Mouse (Mus musculus) brain, embryonic 14.5 days (tissue): Measurements from ENCODE around the gene Cdc14b. TPM values are rescaled to one million over a fixed set of nuclear protein-coding genes. Genes with fewer than 3 reads are reported as not detected.

ENCODE experiments used
- DNase-seq: peaks from one replicate; pipeline ENCODE4 v3.0.0-alpha.2; 2011; ENCODE audit warnings: low read depth
- CTCF ChIP-seq: fragments of 200-500 bp; IDR thresholded peaks from 2 replicates; pipeline ENCODE4 v1.5.1; 2012; ENCODE audit warnings: inconsistent platforms, mild to moderate bottlenecking, moderate library complexity, borderline replicate concordance; ENCODE audit not compliant: insufficient read depth, insufficient read length; ENCODE audit errors: extremely low read depth
- POLR2A ChIP-seq: fragments of 200-500 bp; IDR thresholded peaks from 2 replicates; pipeline ENCODE4 v1.6.1; 2012; ENCODE audit warnings: mild to moderate bottlenecking, inconsistent platforms, borderline replicate concordance; ENCODE audit not compliant: poor library complexity, insufficient read depth, insufficient read length, severe bottlenecking; ENCODE audit errors: extremely low read depth
- polyA plus RNA-seq: library from polyadenylated mRNA; depleted of rRNA; stranded (reverse); fragments of >200 nt; gene quantifications from 2 replicates; pipeline ENCODE4 v1.2.3, GENCODE M21; 2012

The Cdc14b gene
- polyA plus RNA-seq, 1 experiment, result 6.7 TPM

- DNase-seq, result no peak
- TF ChIP-seq CTCF (peak; percentile 39; the same call in 1 of the 2 replicates), POLR2A (no peak)
Observed at GRCm38 (mm10) chr13:64204726-64205125, 70.4 kb downstream of the Cdc14b start.

DNA sequence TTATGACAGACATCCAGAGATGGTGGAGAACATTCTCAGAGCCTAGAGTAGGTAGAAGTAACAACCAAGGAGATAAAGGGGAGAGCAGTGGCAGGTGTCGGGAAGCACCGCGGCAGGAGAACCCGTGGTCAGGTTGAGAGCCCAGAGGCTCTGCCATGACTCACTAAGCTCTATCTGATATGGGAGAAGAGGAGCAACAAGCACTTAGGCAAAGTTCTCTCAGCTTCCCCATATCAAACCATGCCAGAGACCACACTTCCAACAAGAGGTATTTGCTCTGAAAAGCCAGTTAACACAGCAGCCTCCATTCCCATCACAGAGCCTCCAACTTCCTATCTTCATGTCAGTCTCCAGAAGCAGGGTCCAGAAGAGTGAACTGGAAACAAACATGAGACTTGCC lies 74.2 kb downstream of the Cdc14b start:
- no peak for DNase-seq
- TF ChIP-seq POLR2A, result no peak

GRCm38 (mm10) chr13:64198310-64198709 lies 76.8 kb downstream of the Cdc14b start:
- no peak for TF ChIP-seq POLR2A
- no peak for TF ChIP-seq CTCF
- no peak for DNase-seq

DNA sequence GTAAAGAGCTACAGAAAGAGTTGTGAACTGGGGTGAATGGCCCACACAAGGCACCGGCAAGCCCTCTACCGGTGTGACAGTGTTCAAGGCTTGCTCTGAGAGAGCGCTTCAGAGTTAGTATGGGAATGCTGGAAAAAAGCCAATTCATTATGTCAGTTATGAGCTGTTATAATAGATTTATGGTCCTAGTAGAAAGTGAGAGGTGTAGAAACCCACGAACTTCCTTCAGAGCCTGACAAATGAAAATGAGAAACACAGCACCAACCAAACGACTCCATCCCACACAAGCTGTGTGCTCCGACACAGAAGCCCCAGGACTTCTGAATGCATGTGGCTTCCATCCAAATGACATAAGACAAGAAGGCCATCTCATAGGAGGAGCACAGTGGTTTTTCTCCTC lies 77.2 kb downstream of the Cdc14b start:
- TF ChIP-seq CTCF (no peak), POLR2A (no peak)
- DNase-seq, result no peak

GRCm38 (mm10) chr13:64187065-64187464 lies 88.0 kb downstream of the Cdc14b start:
- DNase-seq, result no peak
- TF ChIP-seq POLR2A, result no peak
- no peak for TF ChIP-seq CTCF

GRCm38 (mm10) chr13:64186516-64186915 lies 88.6 kb downstream of the Cdc14b start:
- no peak for DNase-seq
- TF ChIP-seq CTCF (no peak), POLR2A (no peak)

DNA sequence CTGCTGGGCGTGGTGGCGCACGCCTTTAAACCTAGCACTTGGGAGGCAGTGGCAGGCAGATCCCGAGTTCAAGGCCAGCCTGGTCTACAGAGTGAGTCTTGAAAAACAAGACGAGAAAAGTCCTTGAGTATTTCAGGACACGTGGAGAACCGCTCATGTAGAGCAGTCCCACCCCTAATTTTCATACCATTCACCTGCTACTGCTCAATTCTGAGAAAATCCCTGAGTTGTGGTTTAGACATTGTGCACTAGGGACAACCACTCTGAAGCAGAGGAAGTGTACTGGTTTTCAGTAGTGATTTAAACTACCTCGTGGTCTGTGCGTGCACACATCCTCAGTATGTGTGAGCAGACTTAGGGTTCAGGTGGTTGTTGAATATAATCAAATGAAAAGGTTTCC lies 89.5 kb downstream of the Cdc14b start:
- no peak for DNase-seq
- TF ChIP-seq CTCF (no peak), POLR2A (no peak)

DNA sequence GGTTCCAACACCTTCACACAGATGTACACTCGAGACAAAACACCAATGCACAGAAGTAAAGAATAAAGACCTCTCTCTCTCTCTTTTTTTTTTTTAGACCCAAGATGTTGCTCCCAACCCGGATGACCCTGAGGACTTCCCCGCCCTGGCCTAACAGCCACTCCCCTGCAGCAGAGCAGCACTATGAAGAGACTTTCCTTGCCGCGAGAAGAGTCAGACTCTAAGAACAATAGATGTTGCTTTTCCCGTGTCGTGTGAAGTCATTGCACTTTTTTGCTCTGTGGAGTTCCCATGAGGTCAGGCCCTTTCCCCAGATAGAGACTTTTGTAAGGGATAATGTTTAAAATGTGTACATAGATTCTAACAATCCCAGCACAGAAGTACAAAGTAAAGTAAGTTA lies 89.9 kb downstream of the Cdc14b start:
- no peak for TF ChIP-seq CTCF
- TF ChIP-seq POLR2A, result no peak
- no peak for DNase-seq

- no peak for DNase-seq
- no peak for TF ChIP-seq CTCF
- TF ChIP-seq POLR2A, result no peak
Observed at GRCm38 (mm10) chr13:64184361-64184760, 90.7 kb downstream of the Cdc14b start.

GRCm38 (mm10) chr13:64183583-64183982 lies 91.5 kb downstream of the Cdc14b start:
- no peak for TF ChIP-seq CTCF
- TF ChIP-seq POLR2A, result no peak
- no peak for DNase-seq

DNA sequence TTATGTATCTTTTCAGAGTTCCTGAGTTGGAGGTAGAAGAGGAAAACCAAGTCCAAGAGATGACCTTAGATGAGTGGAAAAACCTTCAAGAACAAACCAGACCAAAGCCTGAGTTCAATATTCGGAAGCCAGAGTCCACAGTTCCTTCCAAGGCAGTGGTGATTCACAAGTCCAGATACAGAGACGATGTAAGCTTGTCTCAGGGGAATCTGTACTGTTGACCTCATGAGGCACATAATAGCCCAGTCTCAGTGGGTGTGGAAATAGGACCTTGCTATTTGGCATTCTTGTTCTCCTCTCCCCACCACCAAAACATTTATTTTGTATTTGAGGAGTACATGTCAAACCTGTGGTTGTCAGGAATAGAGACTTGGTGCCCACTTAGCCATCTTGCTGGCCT lies 93.0 kb downstream of the Cdc14b start:
- no peak for DNase-seq
- TF ChIP-seq POLR2A (no peak), CTCF (no peak)

DNA sequence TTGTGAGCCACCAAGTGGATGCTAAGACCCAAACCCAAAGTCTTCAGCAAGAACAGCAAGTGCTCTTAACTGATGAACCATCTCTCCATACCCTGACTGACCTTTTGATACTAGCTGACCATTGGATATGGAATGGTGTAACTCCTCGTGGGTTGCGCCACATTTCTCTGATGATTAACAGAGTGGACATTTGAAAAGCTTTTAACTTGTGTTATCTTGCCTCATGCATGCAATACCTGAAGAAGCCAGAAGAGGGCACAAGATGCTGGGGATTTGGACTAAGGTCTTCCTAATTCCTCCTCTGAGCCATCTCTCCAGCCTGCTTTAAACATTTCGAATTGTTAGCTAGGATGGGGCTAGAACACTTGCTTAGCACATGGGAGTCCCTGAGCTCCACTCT lies 94.2 kb downstream of the Cdc14b start:
- TF ChIP-seq POLR2A, result no peak
- TF ChIP-seq CTCF, result peak; percentile 50; the same call in 1 of the 2 replicates

DNA sequence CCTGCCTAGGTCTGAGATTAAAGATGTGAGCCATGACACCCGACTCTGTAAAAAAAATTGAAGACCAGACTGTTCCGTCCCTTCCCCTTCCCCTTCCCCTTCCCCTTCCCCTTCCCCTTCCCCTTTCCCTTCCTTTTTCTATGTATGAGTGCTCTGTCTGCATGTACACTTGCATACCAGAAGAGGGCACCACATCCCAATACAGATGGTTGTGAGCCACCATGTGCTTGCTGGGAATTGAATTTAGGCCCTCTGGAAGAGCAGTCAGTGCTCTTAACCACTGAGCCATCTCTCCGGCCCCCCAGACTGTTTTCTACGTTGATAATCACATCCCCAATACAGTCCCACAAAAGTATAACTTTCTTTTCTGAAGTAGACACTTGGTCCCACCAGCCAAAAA lies 94.8 kb downstream of the Cdc14b start:
- no peak for DNase-seq
- TF ChIP-seq CTCF (no peak), POLR2A (no peak)

More for the DNA sequence above, 94.2 kb downstream of the Cdc14b start:
- peak; percentile 39 for DNase-seq
